Mouse (Mus musculus): ENCODE measurements around the gene Fry.

DNA sequence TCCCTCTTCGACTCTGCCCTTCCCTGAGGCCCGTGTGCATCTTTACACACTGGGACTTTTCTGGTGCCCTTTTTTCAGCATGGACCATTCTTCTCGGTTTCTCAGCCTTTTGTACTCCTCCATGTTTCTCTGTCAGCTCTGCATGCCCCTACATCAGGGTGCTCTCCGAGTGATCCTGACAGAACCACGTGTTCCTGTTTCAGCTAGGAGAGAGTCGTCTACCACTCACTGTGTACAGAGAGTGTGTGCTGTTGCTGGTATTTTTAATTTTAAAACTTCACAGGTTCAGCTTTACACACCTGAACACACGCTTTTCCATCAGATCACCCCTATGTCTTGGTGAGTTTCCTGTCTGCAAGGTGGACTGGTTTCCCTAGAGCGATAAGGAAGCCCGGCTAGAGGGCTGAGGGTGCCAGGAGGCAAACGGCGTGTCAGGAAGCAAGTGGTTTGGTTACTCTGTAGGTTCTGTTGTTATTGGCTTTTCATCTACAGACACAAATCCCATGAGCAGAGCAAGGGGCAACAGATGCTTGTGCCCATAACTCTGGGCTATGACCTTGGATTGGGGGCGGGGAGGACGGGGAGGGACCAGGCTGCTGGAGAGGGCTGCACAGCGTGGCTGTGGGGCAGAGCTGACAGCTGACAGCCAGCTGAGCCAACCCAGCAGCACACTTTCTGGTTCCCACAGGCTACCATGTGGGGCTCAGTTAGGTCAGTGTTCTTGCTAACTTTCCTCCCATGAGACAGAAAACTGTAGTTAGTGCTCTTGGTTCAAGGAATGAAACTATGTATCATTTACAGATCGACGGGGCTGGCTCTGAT is 3.0 kb upstream of the Fry start:
- TF ChIP-seq CTCF (IDR thresholded peaks at IDR 0.05; ENCODE audit: extremely low read depth, insufficient read length, insufficient replicate concordance, low read depth, low read length) = no peak
- TF ChIP-seq POLR2A (IDR thresholded peaks at IDR 0.05; ENCODE audit: low read depth, low read length) = no peak
